Mouse (Mus musculus) erythroblast, embryonic 14.5 days (primary cell): ENCODE measurements around the gene Rhbdl1. TPM values are rescaled to one million over a fixed set of nuclear protein-coding genes. Genes with fewer than 3 reads are reported as not detected.

Source experiments
- H3K27me3 ChIP-seq: 2 replicates; pipeline ENCODE4 v1.6.1; 2012; ENCODE audit warnings: inconsistent platforms; ENCODE audit not compliant: control insufficient read depth
- H3K36me3 ChIP-seq: 2 replicates; pipeline ENCODE4 v1.6.1; 2012; ENCODE audit warnings: mild to moderate bottlenecking, inconsistent platforms; ENCODE audit not compliant: control insufficient read depth
- H3K4me1 ChIP-seq: 2 replicates; pipeline ENCODE4 v1.6.1; 2012; ENCODE audit warnings: inconsistent platforms; ENCODE audit not compliant: control insufficient read depth
- H3K4me3 ChIP-seq: replicated peaks from 2 replicates; pipeline ENCODE3; 2012; ENCODE audit warnings: moderate library complexity, mild to moderate bottlenecking, inconsistent platforms
- H3K9me3 ChIP-seq: 2 replicates; pipeline ENCODE4 v1.6.1; 2012; ENCODE audit warnings: low read length, inconsistent platforms, mixed read lengths; ENCODE audit not compliant: control insufficient read depth
- GATA1 ChIP-seq: IDR thresholded peaks from 2 replicates; pipeline ENCODE4 v1.6.1; 2012; ENCODE audit warnings: low read length, inconsistent platforms, mixed read lengths
- TAL1 ChIP-seq: IDR thresholded peaks from 3 replicates; pipeline ENCODE4 v1.6.1; 2012; ENCODE audit warnings: low read length, inconsistent platforms, mixed read lengths
- polyA plus RNA-seq: library from polyadenylated mRNA; stranded (reverse); fragments of >175 nt; gene quantifications from 2 replicates; pipeline ENCODE4 v1.2.3, GENCODE M21; 2012

Gene Rhbdl1
- polyA plus RNA-seq, result 0.22 and 0.54 TPM in 2 replicates

DNA sequence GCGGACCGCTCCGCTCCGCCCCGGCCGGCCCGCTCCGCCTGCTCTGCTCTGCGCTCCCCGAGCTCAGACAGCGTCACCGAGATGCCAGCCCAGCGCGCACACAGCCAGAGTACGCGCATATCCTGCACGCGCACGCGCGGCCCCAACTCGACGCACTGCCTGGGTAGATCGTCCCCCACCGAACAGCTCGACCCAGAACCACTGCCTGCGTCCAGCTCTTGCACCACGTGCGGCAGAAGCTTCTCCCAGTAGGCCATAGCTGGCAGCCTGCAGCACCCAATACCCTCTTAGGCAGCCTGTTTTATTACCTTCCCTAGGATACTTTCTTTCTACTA is at the start of gene Rhbdl1:
TSS of gene Rhbdl1 (minus strand) at position 220 of the 335 bp plus-strand sequence.
- Histone ChIP-seq H3K9me3 (no peaks in the 10 kb centered on the region), H3K4me1 (peaks cover 81% of the 10 kb centered on the region), H3K36me3 (peaks cover 71% of the 10 kb centered on the region), H3K4me3 (peak within 1 kb of the TSS; percentile 39), H3K27me3 (no peaks in the 10 kb centered on the region)
- TF ChIP-seq GATA1 (no peak), TAL1 (no peak)

DNA sequence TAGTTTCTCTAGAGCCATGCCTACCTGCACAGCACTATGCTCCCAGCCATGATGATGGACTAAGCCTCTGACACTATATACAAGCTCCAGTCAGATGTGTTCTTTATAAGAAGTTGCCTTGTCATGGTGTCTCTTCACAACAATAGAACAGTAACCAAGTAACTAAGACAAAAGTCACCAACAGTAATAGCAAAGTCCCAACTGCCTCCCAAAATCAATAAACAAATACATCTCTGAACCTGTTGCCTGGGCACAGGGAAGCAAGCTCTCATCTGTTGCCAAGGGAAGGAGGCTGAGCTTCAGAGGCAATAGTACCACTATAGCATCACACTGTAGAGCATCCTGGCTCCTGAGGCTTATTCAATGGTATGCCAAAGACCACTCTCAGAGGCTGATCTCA is 49.7 kb upstream of the Rhbdl1 start:
- Histone ChIP-seq H3K9me3 (no peaks in the 10 kb centered on the region), H3K4me3 (no peak overlapping the region), H3K36me3 (peaks cover 48% of the 10 kb centered on the region), H3K27me3 (no peaks in the 10 kb centered on the region), H3K4me1 (peaks cover 17% of the 10 kb centered on the region)
- TF ChIP-seq TAL1, result no peak
- no peak for TF ChIP-seq GATA1

DNA sequence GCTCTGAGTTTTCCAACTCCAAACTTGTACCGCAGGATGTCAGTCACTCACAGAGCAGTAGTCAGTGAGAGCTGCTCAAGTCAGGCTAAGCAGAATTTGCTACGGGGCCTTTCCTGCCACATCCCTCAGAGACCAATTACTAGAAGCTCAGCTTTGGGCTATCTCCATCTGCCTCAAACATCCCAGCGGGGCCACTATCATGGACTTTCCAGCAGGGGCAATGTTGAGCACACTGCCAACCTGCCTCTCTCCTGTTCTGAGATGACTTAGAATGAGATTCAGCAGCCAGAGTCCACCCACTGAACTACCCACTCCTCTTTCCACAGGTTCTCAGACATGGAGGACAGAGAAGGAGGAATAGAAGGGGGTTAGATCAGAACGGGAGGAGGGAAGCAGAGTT is 48.5 kb upstream of the Rhbdl1 start:
- peaks cover 50% of the 10 kb centered on the region for H3K36me3 ChIP-seq
- TF ChIP-seq GATA1 (no peak), TAL1 (no peak)
- no peaks in the 10 kb centered on the region for H3K9me3 ChIP-seq
- peaks cover 24% of the 10 kb centered on the region for H3K4me1 ChIP-seq
- H3K27me3 ChIP-seq, result no peaks in the 10 kb centered on the region
- no peak overlapping the region for H3K4me3 ChIP-seq

DNA sequence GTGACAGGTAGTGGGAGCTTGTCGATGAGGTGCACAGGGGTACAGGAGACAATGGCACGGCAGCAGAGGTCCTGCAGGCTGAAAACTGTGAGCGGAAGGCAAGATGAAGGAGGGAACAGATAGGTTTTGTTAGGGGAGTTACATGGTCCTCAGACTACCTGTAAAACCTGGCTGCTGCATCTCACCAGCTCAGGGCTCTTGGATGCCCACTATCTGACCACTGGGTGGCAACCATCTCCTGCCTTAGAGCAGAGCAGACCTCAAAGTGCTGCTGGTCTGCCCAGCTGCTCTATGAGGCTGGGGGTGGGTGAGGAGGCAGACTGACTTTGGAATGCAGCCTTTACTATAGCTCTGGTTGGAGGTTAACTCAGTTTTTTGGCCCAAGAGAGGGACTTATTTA is 46.7 kb upstream of the Rhbdl1 start:
- H3K4me1 ChIP-seq, result peaks cover 30% of the 10 kb centered on the region
- H3K9me3 ChIP-seq, result no peaks in the 10 kb centered on the region
- H3K27me3 ChIP-seq, result no peaks in the 10 kb centered on the region
- TF ChIP-seq TAL1, result no peak
- TF ChIP-seq GATA1, result no peak
- peaks cover 54% of the 10 kb centered on the region for H3K36me3 ChIP-seq
- no peak overlapping the region for H3K4me3 ChIP-seq

DNA sequence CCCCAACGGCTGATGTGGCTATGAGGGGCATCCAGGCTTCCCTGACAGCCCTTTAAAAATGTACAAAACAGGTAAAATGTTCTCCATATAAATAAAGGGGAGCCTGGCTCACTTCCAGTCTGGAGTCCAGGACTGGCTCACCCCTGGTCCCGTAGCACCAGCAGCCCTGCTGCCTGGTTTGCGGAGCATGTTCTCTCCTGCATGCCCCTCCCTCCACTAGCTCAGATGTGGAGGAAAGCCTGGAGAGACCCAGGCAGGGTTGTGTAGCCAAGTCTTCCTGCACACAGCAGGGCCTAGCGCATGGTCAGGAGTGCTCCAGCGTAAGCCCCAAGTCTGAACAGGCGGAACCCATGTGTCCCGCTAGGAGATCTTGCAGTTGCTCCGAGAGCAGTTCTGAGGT is 46.2 kb upstream of the Rhbdl1 start:
- Histone ChIP-seq H3K4me3 (no peak overlapping the region), H3K9me3 (no peaks in the 10 kb centered on the region), H3K36me3 (peaks cover 59% of the 10 kb centered on the region), H3K27me3 (no peaks in the 10 kb centered on the region), H3K4me1 (peaks cover 30% of the 10 kb centered on the region)
- TF ChIP-seq TAL1, result no peak
- TF ChIP-seq GATA1, result no peak

DNA sequence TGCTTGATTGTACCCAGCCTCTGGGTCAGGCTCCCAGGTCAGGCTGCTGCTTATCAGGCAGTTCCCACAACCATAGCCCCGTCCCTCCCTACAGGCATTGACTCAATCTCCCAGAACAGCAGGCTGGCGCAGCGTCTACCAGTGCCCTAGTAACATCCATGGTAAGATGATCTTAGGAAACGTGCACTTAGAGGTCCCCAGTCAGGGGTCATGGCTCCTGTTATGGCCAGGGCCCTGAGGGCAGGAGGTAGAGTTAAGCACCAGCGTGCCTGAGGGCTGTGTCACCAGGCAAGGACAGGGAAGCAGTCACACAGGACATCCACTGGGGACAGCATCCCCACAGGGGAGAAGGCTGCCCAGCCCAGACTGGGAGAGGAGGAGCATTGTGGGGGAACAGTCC is 45.2 kb upstream of the Rhbdl1 start:
- Histone ChIP-seq H3K27me3 (no peaks in the 10 kb centered on the region), H3K9me3 (no peaks in the 10 kb centered on the region), H3K4me3 (no peak overlapping the region), H3K4me1 (peaks cover 33% of the 10 kb centered on the region), H3K36me3 (peaks cover 64% of the 10 kb centered on the region)
- TF ChIP-seq TAL1, result no peak
- TF ChIP-seq GATA1, result no peak

DNA sequence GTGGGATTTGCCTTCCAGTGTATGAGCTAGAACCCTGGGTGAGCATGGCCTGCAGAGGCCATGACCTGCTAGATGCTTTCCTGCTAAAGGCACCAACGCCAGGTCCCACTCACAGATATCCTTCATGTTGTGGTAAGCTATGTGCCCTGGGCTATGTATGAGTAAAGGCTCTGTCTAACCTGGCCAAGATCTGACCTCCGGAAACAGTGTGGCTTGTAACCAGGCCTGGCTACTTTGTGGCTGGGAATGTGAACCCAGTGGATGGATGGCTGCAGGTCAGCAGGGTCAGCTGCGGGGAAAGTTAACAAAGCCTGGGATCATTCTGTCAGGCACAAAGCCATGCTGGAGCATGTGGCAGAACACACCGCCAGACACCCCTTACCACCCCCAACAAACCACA is 44.6 kb upstream of the Rhbdl1 start:
- no peaks in the 10 kb centered on the region for H3K9me3 ChIP-seq
- H3K4me1 ChIP-seq, result peaks cover 38% of the 10 kb centered on the region
- no peaks in the 10 kb centered on the region for H3K27me3 ChIP-seq
- no peak overlapping the region for H3K4me3 ChIP-seq
- H3K36me3 ChIP-seq, result peaks cover 67% of the 10 kb centered on the region
- TF ChIP-seq GATA1, result no peak
- no peak for TF ChIP-seq TAL1

DNA sequence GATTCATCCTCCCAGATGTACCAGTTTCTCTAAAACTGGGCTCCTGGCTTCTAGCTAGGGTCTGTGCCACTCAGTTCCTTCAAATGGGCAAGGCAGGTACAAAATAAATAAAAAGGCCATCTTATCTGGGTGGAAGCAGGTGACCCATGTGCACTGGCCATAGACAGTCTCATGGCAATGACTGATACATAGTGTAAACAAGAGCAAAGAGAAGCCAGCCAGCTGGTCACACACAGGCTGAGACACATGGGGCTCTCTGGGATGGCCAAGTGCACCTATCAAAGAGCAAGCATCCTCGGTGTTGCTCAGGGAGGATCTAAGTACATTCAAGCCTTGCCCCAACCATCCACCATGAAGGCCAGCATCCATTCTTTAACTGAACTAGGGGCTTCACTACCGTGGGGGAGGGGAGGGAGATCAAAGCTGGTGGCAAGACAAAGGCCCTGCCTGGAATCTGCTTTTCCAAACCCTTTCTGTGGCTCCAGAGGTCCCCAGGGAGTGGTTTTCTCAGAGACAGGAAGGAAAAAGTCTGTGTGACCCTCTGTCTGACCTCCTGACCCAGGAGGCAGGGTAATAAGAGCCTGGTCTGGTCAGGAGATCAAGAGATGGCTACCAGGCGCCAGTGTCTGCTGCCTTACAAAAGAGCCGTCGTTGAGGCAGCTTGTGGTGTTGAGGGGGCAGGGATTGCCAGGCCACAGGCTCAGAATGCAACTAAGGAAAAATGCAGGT is 44.0 kb upstream of the Rhbdl1 start:
- TF ChIP-seq GATA1 (no peak), TAL1 (no peak)
- peaks cover 66% of the 10 kb centered on the region for H3K36me3 ChIP-seq
- H3K27me3 ChIP-seq, result no peaks in the 10 kb centered on the region
- H3K9me3 ChIP-seq, result no peaks in the 10 kb centered on the region
- peaks cover 44% of the 10 kb centered on the region for H3K4me1 ChIP-seq
- no peak overlapping the region for H3K4me3 ChIP-seq

DNA sequence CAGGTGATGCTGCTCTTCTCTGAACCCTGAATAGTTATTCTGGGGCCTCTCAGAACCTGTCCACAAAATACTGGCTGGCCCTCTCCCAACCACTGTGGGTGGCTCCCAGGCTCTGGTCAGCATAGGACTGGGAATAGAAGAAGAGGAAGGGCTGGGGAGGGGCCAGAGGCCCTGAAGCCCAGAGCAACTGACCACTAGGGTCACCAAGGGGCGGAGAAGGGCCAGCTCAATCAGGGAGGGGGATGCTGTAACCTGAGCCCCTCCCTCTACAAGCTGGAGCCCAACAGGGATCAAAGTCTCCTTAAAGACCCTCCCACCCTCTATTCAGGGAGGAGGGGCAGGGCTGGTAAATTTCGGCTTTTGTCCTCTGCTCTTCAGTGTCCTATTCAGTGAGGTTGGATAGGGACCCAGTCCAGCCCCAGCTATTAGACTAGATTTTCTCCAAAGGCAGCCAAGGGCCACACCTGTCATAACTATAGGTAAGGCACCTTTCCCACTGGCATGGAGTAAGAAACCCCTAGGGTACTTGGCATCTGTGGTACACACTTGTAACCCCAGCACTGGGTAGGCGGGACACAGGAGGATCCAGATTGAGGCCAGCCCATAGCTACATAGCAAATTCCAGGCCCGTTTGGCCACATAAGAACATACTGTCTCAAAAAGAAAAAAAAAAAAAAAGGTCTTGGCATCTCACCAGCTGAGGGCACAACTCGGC is 43.3 kb upstream of the Rhbdl1 start, which contains the start of gene Wfikkn1:
TSS of gene Wfikkn1 (minus strand) at position 663 of the 715 bp plus-strand sequence.
- Histone ChIP-seq H3K36me3 (peaks cover 65% of the 10 kb centered on the region), H3K9me3 (no peaks in the 10 kb centered on the region), H3K4me1 (peaks cover 48% of the 10 kb centered on the region), H3K4me3 (no peak within 1 kb of the TSS), H3K27me3 (no peaks in the 10 kb centered on the region)
- no peak for TF ChIP-seq TAL1
- no peak for TF ChIP-seq GATA1

DNA sequence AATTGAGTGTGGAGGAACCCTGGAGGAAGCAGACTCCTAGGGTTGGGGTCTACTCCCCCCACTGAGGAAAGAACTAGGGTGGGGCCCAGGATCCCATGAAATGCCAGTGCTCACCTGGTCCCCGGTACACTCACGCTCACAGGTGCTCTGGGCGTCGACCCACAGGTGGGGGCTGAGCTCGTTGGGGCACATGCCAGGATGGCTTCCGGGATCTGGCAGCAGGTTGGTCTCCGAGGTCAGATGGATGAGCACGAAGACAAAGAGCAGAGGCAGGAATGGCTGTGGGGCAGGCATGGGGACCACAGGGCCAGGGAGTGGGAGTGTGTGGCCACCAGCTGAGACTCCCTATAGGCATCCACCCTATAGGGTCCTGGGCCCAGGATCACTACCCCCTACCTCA is 42.7 kb upstream of the Rhbdl1 start:
- H3K4me3 ChIP-seq, result no peak overlapping the region
- peaks cover 53% of the 10 kb centered on the region for H3K4me1 ChIP-seq
- TF ChIP-seq TAL1, result no peak
- no peaks in the 10 kb centered on the region for H3K9me3 ChIP-seq
- H3K36me3 ChIP-seq, result peaks cover 61% of the 10 kb centered on the region
- H3K27me3 ChIP-seq, result no peaks in the 10 kb centered on the region
